Mouse (Mus musculus) heart, postnatal 0 days (tissue): ENCODE data around the gene Vav3.

Source experiments
- CTCF ChIP-seq: IDR thresholded peaks from 2 replicates; pipeline ENCODE4 v1.5.1; 2016; ENCODE audit warnings: antibody characterized with exemption, control low read depth, low read depth
- EP300 ChIP-seq: IDR thresholded peaks from 2 replicates; pipeline ENCODE4 v1.6.1; 2016; ENCODE audit warnings: antibody characterized with exemption, low read depth

GRCm38 (mm10) chr3:109573549-109574146, 233.2 kb downstream of the Vav3 start:
- TF ChIP-seq EP300 (no peak), CTCF (no peak)
